Mouse (Mus musculus) kidney, postnatal 10 days (tissue): ENCODE data around the gene Card6.
A peak's percentile ranks its signal among the peaks of the same experiment; 100 is the strongest.
"Not testable (repeated sequence)": the region's sequence is repeated elsewhere in the genome, so short reads cannot be mapped to it uniquely, and the experiment has no call there.

Experiments
- DNase-seq: peaks from one replicate; pipeline ENCODE4 v3.0.0; 2021; ENCODE audit warnings: mixed read lengths

Gene Card6

DNA sequence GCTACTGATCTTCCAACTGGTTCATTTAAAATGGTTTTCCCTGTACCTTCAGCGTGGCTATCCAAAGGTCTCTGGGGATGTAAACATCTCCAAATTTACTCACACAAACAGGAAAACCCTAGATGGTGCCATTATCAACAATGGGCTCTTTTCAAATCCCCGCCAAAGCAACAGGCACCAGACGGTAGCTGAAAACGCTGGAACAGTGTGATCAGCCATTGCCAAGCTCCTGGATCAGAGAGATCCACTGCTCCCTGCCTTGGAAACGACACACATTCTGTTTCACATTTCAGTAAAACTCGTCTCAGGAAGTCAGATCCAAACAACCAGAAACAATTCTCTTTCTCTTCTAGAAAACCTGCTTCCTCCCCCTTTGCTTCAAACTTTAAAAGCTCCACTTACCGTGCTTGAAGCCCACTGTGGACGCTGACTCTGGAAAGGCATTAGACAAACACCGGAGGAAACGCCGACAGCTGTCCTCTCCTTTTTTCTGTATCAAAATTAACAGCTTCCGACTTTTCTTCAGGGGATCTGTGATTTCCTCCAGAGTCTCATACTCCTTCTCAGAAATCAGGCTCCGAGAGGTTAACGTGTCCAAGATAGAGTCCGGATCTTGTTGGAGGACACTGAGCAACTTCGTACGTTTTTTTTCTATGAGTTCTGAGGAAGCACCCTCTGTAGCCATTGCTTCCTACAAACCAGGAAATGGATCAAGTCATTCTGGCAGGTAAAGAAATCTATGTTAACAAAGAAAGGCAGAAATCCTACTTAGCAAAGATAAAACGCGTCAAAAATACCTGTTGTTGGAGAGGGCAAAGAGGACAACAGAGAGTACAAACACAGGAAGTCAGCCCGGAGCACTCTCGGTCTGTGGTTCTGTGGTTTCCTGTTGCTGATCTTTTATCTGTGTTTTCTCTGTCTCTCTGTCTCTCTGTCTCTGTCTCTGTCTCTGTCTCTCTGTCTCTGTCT lies at the start of gene Card6:
Card6 (minus strand) TSS at position 854 of the 969 bp plus-strand sequence.
- peak; percentile 37 for DNase-seq

- no peak for DNase-seq
Observed at GRCm38 (mm10) chr15:5157386-5157785, 49.0 kb upstream of the Card6 start.

GRCm38 (mm10) chr15:5156355-5156754 lies 48.0 kb upstream of the Card6 start:
- no peak for DNase-seq

GRCm38 (mm10) chr15:5155093-5155492 lies 46.8 kb upstream of the Card6 start:
- no peak for DNase-seq

GRCm38 (mm10) chr15:5154621-5155020 lies 46.3 kb upstream of the Card6 start:
- DNase-seq = no peak

DNA sequence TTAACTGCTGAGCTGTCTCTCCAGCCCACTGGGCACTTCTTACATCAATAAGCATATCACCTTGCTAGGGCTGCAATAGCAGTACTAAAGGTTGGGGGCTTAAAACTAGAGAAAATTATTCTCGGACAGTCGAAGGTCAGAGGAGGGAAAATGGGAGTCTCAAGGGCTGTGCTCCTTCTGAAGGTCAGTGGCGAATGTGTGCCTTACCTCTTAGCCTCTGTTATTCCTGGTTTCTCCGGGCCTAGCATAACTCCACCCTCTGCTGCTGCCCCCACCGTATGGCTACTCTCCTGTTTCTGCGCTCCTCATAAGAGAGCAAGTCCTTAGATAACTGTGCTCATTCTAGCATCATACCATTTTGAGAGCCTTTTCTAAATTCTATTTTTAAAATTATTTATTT lies 43.8 kb upstream of the Card6 start:
- DNase-seq = no peak

DNA sequence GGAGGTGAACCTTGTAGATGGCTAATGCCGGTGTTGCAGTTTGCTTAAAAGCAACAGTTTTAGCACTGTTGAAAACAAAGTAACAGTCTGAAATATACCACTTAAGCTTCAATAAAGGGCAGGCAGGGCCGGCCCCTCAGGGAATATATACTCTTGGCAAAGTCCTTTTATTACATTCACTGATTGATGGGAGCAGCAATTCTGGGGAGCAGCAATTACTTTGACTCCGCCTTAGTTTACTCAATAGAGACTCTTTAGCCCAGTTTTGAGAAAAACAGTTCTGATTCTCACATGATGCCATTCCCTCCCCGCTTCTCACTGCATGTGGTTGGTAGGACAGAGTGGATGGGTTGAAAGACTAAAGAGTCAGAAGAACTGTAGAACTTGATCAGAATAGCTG lies 40.8 kb upstream of the Card6 start:
- DNase-seq = no peak

GRCm38 (mm10) chr15:5145196-5145945 lies 37.0 kb upstream of the Card6 start:
- no peak for DNase-seq

GRCm38 (mm10) chr15:5144021-5144778 lies 35.9 kb upstream of the Card6 start:
- peak; percentile 85 for DNase-seq

DNA sequence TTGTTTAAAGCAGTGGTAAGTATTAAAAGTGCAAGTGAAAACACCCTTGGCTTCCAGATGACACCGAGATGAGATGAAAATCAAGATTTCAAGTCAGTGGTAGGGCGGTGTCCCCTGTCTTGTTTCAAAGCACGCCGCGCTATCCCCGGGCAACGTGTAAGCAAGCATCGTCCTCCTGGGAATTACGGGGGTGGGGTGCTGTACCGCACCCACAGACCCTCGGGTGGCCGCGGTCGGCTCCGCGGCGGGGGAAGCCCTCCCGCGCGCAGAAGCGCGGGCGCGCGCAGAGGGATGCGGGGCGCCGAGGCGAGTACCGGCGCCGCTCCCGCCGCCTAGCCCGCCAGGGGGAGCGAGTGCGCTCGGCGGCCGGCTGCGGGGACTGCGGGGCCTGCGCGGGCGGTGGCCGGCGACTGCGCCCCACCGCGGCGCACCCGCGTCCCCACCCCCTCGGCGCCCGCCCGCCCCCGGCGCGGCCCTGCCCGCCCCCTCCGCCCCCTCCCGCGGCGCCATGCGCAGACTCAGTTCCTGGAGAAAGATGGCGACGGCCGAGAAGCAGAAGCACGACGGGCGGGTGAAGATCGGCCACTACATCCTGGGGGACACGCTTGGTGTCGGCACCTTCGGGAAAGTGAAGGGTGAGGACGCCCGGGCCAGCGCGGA lies 35.2 kb upstream of the Card6 start, which contains the start of gene Prkaa1:
Prkaa1 (plus strand) TSS at position 501 of the 660 bp plus-strand sequence.
- peak; percentile 87 for DNase-seq

DNA sequence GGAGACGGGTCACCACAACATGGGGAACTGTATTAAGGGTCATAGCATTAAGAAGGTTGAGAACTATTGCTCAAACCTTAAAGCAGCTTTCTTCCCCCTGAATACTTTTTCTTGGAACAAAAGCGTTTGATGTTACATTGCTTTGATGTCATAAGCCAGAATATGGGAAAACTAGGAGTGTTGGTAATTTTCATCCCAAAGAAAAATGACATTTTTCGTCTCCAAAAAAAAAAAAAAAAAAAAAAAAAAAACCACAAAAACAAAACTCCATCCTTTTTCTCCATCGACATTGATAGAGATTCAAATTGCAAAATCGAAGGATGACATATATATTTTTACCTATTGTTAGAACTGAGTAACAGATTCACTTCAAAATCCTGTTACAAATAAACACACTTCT lies 34.4 kb upstream of the Card6 start:
- DNase-seq = no peak

- DNase-seq = no peak
Observed at GRCm38 (mm10) chr15:5142047-5142446, 33.7 kb upstream of the Card6 start.

GRCm38 (mm10) chr15:5140357-5140756 lies 32.0 kb upstream of the Card6 start:
- no peak for DNase-seq

DNA sequence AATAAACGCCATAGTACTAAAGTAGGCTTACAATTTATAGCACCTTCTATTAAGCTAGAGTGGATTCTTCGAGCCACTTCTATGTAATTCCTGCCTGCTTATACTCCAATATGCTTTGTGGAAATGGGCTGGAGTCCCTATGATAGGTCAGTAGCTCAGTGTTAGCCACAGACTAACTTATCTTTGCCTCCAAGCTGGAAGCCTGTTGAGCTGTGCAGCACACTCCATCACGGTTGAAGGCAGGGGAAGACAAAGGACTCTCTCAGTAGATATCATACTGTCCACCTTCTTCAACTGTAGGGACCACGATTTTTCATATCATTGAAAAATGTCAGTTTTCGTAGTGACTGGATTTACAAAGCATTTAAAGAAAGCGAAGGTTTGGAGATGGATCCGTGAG lies 31.5 kb upstream of the Card6 start:
- DNase-seq = no peak

GRCm38 (mm10) chr15:5139366-5139765 lies 31.0 kb upstream of the Card6 start:
- DNase-seq = no peak

GRCm38 (mm10) chr15:5138021-5138856 lies 29.9 kb upstream of the Card6 start:
- no peak for DNase-seq

- DNase-seq = no peak
Observed at GRCm38 (mm10) chr15:5134945-5135483, 26.7 kb upstream of the Card6 start.

GRCm38 (mm10) chr15:5134179-5134578 lies 25.8 kb upstream of the Card6 start:
- no peak for DNase-seq

GRCm38 (mm10) chr15:5133301-5133700 lies 25.0 kb upstream of the Card6 start:
- no peak for DNase-seq

- DNase-seq = not testable (repeated sequence)
Observed at GRCm38 (mm10) chr15:5130887-5131668, 22.7 kb upstream of the Card6 start.
